Mouse (Mus musculus): ENCODE measurements around the gene Wdr66.

Wdr66 gene

DNA sequence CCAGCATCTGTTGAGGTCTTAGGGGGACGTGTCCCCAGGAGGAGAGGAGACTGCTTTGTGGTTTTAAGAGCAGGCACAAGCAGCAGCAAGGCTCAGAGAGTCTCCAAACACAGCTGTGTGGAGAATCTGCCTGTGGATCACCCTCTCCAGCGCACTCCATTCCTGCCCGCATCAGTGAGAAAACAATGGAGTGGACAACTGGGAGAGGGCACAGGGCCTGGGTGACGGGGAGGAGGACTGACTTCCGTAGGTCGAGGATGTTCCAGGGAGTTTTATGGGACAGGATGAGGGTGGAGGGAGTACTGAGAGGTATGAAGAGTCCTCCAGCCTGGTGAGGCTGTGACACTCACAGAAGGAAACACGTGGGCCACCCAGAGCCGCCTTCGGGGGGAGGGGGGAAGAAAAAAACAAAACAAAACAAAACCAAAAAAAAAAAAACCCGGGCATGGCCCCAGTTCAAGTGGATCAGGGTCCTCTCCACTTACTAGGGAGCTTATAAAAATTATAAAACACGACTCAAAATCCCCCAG is 62.0 kb downstream of the Wdr66 start:
- no peak for DNase-seq (ENCODE audit: low spot score)

DNA sequence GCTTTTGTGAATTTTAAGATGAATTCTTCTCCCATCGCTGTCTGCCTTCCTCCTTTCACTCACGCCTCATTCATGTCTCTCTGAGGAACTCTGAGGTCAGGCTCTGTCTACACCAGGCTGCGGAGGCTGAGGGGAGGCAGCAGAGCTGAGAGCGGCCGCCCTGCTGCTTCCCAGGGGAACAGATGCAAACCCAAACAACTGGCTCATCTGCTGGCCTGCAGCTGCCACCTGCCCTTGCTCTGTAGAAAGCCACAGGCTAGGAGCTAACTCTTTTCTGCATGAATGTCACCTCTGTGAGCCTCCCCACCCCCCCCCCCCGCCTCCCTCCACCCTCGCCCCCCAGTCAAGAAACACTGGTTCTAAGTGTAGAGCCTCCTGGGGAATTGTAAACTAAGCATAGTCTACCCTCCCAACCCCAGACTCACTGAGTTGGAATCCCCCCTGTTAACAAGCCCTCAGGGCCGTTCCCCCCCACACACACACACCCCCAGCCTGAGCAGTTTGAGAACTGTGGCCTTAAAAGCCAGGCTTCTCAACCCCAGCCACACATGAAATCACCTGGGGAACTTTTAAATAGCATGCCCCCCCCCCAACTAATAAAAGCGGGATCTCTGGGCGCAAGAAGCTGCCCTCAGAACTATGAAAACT is 63.4 kb downstream of the Wdr66 start:
- no peak for DNase-seq (ENCODE audit: low spot score)

GRCm38 (mm10) chr5:123317992-123318391 is 66.1 kb downstream of the Wdr66 start:
- DNase-seq (ENCODE audit: low spot score) = no peak

DNA sequence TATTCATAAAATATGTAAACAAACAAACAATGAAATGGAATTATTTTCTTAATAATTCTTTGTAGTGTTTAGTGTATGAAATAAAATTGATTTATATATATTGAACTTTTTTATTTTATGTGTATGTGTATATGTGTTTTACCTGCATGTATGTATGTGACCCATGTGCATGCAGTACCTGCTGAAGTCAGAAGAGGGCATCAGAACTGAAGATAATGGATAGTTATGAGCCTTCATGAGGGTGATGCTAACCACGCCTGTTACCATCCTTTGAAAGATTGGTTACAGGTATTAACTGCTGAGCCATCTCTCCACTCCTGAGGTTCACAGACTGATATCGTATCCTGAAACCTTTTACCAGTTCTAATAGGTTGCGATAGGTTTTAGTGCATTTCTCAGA is 68.2 kb downstream of the Wdr66 start:
- DNase-seq (ENCODE audit: low spot score) = no peak

- no peak for DNase-seq (ENCODE audit: low spot score)
Measured at GRCm38 (mm10) chr5:123324242-123324641, 72.3 kb downstream of the Wdr66 start.

- DNase-seq (ENCODE audit: low spot score) = no peak
Measured at GRCm38 (mm10) chr5:123326006-123326750, 74.3 kb downstream of the Wdr66 start.

DNA sequence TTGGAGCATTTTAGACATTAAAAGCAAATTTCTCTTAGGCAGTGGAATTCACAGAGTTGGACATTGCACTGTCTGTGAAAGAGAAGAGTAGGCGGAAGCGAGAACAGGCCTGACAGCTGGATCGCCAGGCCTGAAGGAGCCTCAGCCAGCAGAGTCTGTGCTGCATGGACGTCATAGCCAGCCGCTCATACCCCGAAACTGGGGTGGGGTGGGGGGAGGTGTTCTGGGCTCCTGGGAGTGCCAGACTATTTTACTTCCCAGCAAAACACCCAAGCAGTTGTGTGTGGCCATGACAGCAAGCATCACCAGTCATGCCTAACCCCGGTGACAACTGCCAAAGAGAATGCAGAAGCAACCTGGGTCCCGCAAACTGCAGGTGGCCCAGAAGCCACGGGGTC is 74.8 kb downstream of the Wdr66 start:
- DNase-seq (ENCODE audit: low spot score) = no peak

DNA sequence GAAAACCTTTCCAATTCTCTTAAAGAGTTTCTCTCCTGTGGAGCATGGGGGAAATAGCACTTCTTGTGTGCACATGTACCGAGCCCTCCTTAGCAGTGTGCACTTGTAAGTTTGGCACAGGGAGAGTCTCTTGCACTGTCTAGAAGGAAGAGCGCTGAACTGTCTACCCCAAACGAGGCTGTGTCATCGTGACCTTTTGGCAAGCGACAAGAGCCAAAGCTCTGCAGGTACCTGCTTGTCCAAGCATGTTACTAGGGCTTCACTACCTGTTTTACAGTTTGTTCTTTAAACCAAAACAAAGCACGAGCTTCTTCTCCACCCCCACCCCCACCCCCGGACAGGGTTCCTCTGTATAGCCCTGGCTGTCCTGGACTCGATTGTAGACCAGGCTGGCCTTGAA is 75.8 kb downstream of the Wdr66 start:
- no peak for DNase-seq (ENCODE audit: low spot score)

GRCm38 (mm10) chr5:123333566-123333965 is 81.7 kb downstream of the Wdr66 start:
- DNase-seq (ENCODE audit: low spot score) = no peak

DNA sequence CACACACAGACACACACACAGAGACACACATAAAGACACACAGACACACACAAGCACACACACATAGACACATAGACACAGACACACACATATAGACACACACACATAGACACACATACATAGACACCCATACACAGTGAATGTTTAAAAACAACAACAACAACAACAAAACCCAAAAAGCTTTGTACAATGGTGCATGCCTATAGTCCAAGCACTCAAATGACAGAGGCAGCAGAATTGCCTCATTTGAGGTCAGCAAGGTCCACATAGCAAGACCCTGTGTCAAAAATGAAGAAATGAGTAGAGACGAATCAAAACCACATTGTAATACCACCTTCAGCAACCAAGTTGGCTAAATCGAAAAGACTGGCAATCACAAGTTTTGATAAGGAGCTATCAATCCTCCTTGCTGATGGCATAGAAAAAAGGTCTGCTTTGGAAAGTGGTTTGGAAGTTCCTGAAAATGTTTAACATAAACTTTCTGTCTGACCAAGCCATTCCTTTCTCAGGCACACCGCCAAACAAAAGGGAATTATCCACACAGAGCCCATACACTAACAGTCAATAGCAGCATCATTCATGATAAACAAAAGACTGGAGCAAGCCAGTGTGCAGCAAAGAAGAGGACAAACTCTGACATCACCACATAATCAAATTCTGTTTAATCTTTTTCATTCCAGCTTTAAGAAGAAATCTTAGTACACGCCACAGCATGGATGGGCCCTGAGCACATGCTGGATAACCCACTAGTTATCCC is 84.5 kb downstream of the Wdr66 start:
- no peak for DNase-seq (ENCODE audit: low spot score)

DNA sequence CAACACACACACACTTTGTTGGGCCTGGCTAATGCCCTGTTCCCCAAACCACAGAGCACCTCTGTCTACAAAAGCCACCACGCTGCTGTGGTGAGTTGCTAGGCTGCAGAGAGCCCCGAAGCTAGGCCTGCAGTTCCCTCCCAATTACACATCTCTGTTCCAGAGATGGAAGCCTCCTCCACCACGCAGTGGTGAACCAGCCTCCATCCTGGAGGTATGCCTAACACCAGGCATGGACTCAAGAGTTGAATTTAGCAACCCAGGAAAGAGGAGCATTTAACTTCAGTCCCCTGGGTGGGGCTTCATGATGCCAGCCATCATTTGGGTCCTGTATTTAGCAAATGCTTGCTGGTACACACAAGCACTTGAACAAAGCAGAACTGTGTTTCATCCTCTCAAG is 86.6 kb downstream of the Wdr66 start:
- DNase-seq (ENCODE audit: low spot score) = no peak

GRCm38 (mm10) chr5:123343707-123344627 is 92.1 kb downstream of the Wdr66 start, which contains the start of gene Bcl7a:
Bcl7a (plus strand) TSS chr5:123343834.
- DNase-seq (ENCODE audit: low spot score) = peak; percentile 95

DNA sequence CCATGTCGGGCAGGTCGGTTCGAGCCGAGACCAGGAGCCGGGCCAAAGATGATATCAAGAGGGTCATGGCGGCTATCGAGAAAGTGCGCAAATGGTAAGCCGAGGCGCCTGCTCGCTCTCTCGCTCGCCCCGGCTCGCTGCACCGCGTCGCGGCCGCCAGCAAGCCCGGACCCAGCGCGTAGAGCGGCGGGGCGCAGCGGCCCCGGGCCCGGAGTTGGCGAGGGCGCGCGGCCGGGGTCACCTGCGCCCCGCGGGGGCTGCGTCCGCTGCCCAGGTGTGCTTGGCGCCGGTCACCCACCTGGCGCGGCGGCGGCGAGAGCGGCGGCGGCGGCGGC is 92.7 kb downstream of the Wdr66 start:
- DNase-seq (ENCODE audit: low spot score) = no peak

- peak; percentile 45 for DNase-seq (ENCODE audit: low spot score)
Measured at GRCm38 (mm10) chr5:123344963-123345852, 93.3 kb downstream of the Wdr66 start.

DNA sequence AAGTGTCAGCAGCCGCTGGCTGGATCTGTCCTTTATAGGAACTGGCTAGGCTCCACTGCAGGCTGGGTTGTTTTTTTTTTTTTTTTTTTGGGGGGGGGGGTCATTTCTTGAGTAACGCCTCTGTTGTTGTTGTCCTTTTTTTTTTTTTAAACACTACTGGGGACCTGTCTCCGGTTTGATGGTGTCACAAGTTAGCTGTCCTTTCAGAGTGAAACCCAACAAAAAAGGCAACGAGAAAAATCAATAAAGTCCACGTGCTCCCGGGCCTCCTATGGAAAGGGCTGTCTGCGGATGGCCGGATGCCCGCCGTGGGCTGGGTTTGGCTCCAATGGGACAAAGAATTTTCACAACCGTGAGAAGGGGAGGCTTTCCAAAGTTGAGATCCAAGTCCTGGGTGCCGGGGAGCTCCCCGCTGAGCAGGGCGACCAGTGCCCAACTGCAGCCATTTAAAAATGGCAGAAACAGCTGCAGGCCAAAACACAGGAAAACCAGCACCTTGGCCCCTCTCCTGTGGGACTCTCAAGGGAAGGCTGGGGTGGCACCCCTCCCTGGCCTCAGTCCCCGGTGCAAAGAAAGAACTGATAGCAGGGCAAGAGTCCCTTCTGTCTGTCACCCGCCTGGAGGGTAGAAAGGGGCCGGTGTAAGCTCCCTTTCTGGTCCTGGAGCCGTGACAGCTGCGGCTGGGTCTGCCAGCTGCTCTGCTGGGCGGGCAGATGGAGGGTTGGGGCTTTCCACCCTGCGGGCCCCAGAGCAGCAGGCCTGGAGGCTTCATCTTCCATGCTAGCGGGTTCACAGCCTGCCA is 94.2 kb downstream of the Wdr66 start:
- peak; percentile 52 for DNase-seq (ENCODE audit: low spot score)

GRCm38 (mm10) chr5:123346701-123347270 is 94.9 kb downstream of the Wdr66 start:
- DNase-seq (ENCODE audit: low spot score) = no peak

GRCm38 (mm10) chr5:123347985-123348384 is 96.1 kb downstream of the Wdr66 start:
- DNase-seq (ENCODE audit: low spot score) = no peak

GRCm38 (mm10) chr5:123350386-123350785 is 98.5 kb downstream of the Wdr66 start:
- peak; percentile 56 for DNase-seq (ENCODE audit: low spot score)

DNA sequence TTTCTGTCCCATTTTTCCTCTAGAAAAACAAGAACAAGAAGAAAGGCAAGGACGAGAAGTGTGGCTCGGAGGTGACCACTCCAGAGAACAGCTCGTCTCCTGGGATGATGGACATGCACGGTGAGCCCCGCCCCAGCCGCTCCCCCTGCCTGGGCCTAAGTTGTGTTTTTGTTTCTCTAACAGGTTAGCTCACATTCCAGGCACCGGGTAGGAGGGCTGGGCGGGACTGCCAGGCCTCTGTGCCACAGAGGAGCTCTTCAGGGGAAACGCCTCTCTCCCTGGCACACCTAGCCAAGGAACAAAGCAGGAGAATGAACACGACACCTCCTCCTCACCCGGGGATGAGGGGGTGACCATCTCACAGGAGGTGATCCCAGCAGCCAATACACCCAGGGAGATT is 104.0 kb downstream of the Wdr66 start:
- no peak for DNase-seq (ENCODE audit: low spot score)

- DNase-seq (ENCODE audit: low spot score) = no peak
Measured at GRCm38 (mm10) chr5:123357253-123357652, 105.4 kb downstream of the Wdr66 start.
